Mouse (Mus musculus) regulatory T cell (primary cell): ENCODE measurements around the gene Bcl7c.
"Not testable (repeated sequence)": the region's sequence is repeated elsewhere in the genome, so short reads cannot be mapped to it uniquely, and the experiment has no call there.

Experiments
- in situ Hi-C: fragments of 300-600 bp; cut with MboI, MseI; formaldehyde crosslinking; loops from one replicate; pipeline ENCODE4 v1.15.1; 2025; ENCODE audit warnings: high pct_unique_total_duplicates

The Bcl7c gene

DNA sequence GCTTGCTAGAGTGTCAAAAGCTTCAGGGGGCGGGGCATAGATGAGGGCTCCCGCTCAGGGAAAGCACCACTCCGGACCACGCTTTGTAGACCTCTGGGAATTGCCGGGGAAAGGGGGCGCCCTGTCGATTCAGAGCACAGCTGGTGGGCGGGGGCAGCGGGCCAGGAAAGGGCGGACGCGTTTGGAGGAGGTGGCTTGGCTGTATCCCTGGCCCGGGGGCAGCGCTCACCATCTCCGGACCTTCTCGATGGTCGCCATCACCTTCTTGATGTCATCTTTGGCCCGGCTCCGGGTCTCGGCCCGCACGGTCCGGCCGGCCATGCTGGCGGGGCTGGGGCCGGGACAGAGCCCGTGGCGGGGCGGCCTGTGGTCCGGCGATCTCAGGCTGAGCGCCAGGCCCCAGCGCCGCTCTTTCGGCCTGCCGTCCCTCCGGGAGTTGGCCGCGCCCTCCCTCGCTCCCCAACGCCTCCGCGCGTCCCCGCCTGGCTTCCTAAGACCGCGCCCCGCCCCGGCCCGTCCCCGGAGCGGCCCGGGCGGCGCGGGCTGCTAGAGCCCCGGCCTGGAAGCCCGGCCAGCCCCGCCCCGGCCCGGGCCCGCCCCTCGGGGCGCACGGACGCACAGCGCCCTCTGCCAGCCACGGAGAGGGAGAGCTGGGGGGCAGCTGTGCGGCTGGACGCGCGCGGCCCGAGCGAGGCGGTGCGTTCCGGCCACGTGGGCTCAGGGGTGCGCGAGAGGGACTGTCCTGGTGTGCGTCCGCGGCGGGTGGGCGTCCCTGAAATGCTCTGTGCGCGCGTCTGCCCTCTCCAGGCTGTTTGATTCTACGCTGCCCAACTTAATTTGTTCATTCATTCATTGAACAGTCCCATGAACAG lies at the start of gene Bcl7c:
Gene Bcl7c (minus strand): TSS at position 727 of the 872 bp plus-strand sequence.
- in situ Hi-C loops = no loop called here

DNA sequence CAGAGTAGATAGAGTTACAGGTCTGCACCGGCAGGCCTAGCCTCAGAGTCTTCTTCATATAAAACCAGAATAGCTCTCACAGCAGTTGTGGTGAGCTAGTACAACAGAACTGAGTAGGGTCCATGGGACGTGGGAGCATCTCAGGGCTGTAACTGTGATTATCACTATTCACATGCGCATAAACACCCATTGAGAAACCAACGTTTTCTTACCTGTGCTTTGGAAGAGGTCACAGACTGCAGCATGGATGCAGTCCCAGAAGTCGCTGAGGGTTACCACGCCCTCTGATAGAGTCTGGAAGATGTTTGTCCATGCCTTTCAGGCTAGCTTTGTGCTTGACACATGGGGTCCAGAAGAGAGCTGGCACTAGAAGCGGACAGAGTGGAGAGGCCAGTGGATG lies 45.0 kb upstream of the Bcl7c start:
- in situ Hi-C loops = no loop called here

DNA sequence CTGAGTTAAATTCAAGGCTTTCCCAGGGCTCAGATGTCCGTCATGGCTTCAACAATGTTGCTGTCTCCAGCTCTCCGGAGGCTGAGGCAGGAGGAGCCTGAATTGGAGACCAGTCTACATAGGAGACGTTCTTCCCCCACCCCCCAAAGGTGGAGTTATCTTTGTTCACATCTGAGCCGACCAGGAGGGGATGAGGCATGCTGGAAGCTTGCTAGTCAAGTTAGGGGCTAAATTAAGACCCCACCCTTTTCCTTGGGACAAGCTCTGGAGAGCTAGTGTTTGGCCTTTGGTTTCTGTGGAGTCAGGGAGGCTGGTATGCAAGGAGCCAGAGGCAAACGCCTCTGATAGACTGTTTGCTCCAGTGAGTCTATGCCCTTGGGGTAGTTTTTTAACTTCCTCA lies 44.4 kb upstream of the Bcl7c start:
- in situ Hi-C loops = no loop called here

DNA sequence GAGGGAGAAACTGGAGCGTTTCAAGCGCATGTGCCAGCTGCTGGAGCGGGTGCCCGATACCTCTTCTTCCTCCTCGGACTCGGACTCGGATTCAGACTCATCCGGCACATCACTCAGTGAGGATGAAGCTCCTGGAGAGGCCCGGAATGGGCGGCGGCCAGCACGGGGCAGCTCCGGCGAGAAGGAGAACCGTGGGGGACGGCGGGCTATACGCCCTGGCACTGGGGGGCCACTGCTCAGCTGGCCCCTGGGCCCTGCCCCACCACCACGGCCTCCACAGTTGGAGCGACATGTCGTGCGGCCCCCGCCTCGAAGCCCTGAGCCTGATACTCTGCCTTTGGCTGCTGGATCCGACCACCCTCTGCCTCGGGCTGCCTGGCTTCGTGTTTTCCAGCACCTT lies 43.3 kb upstream of the Bcl7c start:
- in situ Hi-C loops = no loop called here

DNA sequence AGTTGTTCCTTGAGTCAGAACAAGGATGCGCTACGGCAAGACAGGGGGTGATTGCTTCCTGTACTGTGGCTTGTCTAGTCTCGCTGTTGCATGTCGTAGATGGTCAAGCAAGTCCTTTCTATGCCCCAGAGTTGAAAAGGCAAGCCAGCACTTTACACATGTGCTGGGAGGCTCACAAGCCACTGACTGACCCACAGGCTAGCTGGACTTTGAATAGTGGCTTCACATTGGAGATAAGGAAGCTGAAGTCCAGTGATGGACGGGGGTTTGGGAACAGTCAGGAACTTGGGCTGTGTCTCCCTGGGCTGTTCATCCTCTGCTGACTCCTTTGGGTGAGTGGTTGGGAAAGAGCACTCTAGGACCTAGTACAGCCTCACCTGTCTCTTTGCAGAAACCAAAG lies 42.9 kb upstream of the Bcl7c start:
- in situ Hi-C loops = no loop called here

DNA sequence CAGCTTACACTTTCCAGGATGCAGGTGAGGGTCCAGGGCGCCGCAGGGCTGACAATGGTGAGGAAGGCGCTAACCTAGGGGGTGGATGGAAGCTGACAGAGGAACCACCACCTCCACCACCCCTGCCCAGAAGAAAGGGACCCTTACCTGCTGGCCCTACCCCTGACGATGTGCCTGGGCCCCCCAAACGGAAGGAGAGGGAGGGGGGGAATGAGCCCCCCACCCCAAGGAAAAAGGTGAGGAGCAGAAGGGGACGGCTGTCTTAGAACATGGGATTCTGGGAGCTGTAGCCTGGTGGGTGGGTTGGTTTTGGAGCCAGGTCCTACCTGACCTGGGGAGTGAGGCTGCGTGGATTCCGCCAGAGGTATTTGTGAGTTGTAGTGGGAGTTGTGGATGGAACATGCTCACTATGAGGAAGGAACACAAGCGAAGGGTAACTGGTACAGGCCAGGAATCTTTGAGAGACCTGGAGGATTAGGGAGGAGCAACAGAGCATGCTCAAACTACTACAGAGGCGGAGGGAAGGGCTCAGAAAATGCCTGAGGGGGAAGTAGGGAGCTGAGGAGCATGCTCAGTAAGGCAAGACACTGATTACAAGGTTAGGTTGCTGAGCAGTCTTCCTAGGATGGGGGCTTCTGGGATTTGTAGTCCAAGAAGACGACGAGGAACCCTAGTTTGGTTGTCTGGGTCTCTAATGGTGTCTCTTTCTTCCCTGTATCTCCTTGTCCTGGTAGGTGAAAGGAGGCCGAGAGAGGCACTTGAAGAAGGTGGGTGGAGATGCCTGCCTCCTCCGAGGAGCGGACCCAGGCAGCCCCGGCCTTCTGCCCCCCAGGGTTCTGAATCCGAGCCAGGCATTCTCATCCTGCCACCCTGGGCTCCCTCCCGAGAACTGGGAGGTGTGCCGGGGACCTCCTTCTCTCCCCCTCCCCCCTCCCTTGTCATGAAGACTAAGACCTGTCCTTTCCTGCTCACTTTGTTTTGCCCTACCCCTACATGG lies 41.7 kb upstream of the Bcl7c start:
- in situ Hi-C loops = no loop called here

DNA sequence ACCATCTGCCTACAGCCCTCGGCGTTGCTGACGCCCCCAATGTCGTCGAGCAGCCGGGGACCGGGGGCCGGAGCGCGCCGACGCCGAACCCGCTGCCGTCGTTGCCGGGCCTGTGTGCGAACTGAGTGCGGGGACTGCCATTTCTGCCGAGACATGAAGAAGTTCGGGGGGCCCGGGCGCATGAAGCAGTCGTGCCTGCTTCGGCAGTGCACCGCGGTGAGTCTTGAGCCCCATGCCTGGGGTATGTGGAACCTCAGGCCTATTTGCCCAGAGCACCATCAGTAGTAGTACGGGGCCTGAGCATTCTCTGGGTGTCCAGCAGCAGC lies 39.5 kb upstream of the Bcl7c start:
- in situ Hi-C loops = no loop called here

DNA sequence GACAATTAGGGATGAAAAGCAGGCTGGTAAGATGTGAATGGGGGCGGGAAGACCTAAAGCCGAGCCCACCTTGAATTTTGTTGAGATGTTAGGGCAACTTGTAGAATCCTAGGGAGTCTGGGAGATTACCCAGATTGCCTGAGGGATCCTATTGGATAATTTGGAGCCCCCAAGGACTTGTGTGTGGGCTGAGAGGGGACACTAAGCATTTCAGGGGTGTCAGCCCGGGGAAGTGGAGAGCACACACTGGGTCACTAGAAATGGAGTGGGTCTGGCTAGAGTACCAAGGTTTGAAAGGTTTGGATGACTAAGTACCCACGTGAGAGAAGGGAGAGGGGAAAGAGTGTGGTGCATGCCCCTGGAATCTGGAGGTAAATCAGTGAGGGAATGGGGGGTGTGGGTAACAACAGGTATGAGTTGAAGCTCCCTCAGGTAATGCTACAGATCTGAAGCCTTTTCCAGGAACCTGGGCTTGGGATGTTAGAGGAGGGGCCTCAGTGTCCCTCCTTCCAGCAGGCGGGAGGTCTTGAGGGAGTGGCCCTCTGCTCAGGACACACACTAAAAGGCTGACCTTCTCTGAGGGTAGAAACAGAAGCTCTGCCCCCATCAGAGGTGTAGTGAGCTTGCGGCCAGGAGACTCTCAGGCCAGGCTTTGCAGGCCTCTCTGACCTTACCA lies 39.0 kb upstream of the Bcl7c start:
- in situ Hi-C loops = no loop called here

DNA sequence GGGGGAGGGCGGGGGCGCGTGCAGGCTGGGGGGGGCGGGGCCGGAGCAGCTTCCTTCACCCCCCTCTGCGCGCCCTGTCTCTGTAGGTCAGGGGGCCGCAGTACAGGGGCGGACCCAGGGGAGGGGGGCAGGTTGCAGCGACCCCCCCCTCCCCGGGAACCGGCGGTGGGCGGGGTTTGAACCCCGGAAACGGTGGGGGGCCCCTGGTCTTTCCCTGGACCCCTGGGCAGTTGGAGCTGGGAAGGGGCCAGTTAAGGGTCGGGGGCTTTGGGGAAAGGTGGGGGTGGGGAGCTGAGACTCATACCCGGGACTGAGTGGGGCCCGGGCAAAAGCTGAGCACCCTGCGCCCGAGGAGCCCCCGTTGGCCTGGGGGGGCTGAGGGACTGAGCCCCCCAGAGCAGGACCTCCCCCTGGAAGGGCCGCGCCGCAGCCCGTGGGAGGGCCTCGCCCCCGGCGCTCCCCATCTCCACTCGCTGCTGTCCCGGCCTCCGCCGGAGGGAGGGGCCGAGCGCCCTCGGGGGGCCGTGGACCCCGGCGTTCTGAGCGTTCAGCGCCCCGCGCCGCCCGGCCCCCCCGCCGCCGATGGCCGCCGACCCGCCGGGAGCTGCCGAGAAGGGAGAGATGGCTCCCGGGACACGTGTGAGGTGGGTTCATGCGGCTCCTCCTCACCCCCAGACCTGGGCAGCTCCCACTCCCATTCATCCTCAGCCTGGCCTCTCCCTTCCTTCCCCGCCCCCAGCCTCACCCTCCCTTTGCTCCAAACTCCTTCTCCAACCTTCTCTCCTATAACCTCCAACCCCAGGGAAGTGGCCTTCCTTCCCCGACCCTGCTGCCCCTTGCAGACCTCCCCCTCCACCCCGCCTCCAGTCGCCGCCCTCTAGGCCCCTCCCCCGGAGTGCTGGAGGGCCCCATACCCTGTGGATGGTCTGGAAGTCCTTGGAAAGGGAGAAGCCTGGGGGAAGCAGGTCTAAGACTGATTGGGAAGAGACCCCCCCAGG lies 38.1 kb upstream of the Bcl7c start:
- in situ Hi-C loops = no loop called here

DNA sequence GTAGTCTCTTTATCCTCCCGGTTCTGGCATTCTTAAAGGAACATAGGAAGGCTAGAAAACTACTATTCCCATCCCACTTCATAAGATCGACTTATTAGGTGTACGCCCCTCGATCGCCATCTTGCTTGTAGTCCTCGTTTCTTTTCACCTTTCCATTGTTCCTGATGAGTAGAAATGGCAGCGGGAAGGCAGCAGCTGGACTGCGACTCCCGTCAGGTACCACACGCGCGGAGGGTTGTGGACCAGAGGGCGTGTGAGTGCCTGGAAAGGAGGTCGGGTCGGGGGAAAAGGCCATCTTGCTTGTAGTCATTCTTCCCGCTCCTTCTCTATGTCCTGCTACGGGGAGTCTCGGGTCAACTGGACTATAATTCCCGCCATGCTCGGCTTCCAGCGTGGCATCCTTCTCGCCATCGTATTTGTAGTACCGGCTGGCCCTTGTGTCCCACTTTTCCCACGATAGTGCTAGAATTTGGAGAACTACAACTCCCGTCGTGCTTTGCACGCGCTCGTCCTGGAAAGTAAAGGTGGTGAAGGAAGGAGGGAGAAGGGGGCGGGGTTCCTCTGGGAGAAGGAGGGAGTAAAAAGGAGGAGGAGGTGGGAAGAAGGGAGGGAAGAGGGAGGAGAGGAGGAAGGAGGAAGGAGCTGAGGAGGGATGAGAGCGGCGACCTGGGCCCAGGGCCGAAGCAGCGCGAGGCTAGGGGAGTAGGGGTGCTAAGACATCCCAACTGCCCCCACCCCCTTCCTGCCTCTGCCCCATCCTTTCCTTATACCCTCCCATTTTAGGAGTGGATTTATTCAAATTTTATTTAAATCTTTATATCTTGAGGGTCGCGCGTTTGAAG lies 37.1 kb upstream of the Bcl7c start:
- in situ Hi-C loops = no loop called here

DNA sequence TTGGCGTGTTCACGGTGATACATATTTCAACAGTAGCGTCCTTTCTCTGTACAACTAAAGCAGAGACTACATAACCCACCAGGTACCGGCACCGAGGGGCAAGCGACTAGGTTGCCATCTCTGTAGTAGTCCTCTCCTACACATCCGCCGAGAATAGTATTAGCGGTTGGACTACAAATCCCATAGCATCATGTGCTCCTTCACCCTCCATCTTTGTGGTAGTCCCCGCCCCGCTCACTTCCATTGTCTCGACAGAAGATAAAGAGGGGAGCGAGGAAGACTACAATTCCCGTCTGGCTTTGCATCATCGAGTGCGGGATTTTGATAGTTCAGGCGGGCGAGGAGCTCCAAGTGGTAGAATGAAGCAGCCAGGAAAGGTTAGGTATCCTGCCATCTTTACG lies 36.5 kb upstream of the Bcl7c start:
- in situ Hi-C loops = no loop called here

DNA sequence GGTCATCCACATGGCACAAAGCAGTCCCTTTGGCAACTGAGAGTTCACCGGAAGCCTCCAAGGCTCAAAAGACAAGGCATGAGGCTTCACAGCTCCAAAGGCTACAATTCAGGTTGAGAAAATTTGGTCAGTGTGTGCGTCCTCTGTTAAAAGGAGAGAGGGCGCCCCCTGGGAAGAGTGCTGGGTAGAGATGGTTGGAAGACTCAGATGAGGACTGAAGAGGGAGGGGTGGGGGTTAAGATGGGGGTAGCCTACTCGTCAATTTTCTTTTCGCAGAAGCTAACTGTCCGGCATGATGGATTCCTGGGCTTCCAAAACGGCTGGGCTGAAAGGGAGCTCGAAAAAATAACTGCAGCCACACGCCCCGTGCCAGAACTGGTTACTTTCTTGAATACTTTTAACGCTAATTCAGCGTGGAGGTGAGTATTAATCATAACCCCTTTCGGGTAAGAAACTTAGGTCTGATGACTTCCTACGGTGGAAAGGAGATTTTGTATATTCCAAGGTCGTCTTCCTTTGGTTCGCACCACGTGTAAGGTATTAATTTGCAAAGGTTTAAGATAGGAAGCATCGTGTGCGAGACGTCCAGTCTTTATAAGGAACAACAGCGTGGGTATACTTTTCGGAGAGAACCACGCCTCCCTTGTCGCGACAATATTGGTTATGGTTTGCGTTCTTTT lies 35.8 kb upstream of the Bcl7c start, which contains the start of gene Fbxl19:
Gene Fbxl19 (plus strand): TSS at position 178 of the 680 bp plus-strand sequence.
- in situ Hi-C loops = no loop called here

DNA sequence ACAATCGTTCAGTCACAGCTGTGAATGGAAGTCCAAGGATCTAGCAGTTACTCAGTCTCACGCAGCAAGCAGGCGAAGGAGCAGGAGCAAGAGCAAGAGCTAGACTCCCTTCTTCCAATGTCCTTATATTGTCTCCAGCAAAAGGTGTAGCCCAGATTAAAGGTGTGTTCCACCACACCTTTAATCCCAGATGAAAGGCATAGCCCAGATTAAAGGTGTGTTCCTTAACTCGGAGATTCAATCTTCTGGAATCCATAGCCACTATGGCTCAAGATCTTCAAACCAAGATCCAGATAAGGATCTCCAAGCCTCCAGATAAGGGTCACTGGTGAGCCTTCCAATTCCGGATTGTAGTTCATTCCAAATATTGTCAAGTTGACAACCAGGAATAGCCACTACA lies 23.3 kb upstream of the Bcl7c start, which contains the start of gene Ctf2:
Gene Ctf2 (minus strand): TSS at position 101 of the 400 bp plus-strand sequence.
- in situ Hi-C loops = not testable (repeated sequence)

DNA sequence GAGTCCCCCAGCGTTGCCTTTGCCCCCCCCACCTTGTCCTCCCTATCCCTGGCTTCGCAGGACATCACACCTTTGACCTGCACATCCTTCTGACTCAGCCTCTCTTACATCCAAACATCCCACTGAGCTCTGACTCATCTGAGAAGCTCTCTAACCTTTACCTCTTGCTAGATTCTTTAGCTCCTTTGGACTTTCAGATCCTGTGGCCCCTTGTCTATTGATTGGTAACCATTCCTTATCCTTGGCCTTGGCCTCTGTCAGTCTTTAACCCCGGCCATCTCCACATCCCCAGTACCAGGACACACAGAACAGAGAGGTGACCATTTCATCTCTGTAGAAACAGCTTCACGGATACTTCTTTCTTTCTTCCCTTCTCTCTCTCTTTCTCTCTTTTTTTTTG lies 21.4 kb upstream of the Bcl7c start:
- in situ Hi-C loops = no loop called here

DNA sequence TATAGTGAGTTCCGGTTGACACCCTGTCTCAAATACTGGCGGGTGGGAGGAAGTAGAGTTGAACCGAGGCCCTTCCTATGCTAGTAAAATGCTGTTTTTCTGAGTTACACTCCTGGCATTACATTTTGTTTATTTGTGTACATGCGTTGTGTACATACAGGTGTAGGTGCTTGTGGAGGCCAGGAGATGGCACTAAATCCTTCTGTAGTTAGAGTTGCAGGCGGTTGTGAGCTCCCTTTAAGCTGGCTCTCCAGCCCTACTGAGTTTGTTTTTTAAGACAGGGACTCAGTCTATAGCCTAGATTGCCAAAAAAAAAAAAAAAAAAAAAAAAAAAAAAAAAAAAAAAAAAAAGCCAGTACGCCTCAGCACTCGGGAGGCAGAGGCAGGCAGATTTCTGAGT lies 19.2 kb upstream of the Bcl7c start:
- in situ Hi-C loops = no loop called here

DNA sequence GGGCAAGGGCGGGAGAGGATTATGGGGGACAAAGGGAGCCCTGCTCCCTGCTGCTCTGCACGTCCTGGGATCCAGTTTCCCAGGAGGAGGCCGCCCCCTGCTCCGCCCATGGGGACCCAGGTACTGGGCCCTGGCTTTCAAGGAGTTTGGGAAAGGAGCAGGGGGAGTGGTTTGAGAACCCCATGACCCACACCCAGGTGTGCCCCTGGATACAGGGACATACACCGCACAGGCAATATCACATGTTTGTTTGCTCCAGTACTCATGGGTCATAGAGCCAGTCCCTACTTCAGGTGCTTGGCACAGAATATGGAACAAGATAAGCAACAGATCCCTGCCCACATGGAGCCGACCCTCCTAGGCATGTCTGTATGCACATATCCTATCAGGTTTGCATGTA lies 17.2 kb upstream of the Bcl7c start:
- in situ Hi-C loops = no loop called here

DNA sequence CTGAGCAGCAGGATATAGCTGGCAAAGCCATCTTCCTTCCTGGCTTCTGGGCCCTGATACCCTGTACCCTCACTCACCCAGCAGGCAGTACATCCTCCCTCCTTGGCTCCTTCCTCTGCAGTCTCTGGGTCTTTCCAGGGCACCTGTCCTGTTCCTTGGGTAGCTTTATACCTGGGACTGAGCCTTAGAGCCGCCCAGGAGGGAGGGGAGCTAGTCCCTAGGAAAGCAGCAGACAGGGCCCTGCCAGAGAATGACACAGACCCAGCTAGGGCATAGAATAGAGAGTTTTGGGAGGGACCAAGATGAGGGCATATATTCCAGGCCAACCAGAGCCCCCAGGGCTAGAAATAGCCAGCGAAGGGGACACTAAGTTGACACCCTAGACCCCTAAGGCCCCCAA lies 16.8 kb upstream of the Bcl7c start:
- in situ Hi-C loops = no loop called here

DNA sequence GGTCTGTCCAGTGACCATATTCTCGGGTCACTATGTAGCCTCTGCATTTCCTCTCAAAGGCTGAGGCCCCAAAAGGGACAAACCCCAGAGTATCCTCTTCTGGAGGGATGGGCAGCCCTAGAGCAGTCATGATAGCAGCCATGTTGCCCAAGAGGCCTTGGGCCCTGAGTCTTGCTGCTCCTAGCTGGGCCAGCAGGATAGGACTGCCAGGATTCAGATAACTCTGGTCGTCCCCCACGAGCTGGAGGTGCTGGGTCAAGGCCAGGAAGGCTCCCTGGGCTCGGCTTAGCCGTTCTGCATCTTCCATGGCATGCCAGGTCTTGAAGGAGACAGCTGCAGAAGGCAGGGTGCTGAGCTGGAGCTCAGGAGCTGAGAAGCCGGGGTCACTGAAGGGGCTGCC lies 10.5 kb upstream of the Bcl7c start:
- in situ Hi-C loops = loop anchor here (5.0 kb wide), 1 partner anchor 52 kb away; no protein-coding TSS in a partner anchor

DNA sequence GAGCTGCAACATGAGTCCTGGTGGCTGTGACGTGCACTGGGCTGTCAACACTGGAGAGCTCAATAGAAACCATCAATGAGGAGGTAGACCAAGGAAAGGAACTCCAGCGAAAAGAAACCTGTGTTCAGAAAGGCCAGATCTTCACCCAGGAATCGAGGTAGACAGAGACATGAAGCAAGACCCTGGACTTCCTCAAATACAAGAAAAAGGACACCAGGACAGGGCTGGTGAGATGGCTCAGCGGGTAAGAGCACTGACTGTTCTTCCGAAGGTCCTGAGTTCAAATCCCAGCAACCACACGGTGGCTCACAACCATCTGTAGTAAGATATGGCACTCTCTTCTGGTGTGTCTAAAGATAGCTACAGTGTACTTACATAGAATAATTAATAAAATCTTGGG lies 9.6 kb upstream of the Bcl7c start:
- in situ Hi-C loops = loop anchor here (5.0 kb wide), 1 partner anchor 51 kb away; no protein-coding TSS in a partner anchor
